Mouse (Mus musculus) thymus, adult 2 months (tissue): ENCODE data around the gene Olfr1377.
"Not testable (repeated sequence)": the region's sequence is repeated elsewhere in the genome, so short reads cannot be mapped to it uniquely, and the experiment has no call there.

Source experiments
- CTCF ChIP-seq: fragments of 200-500 bp; IDR thresholded peaks from 2 replicates; pipeline ENCODE4 v1.5.1; 2012; ENCODE audit warnings: mild to moderate bottlenecking, control low read depth, low read length, moderate library complexity, borderline replicate concordance; ENCODE audit not compliant: control insufficient read depth, poor library complexity, insufficient read depth; ENCODE audit errors: extremely low read depth
- POLR2A ChIP-seq: fragments of 200-500 bp; IDR thresholded peaks from 2 replicates; pipeline ENCODE4 v1.6.1; 2012; ENCODE audit warnings: mild to moderate bottlenecking, low read length, control low read depth, moderate library complexity; ENCODE audit not compliant: control insufficient read depth, poor library complexity, insufficient read depth; ENCODE audit errors: extremely low read depth

DNA sequence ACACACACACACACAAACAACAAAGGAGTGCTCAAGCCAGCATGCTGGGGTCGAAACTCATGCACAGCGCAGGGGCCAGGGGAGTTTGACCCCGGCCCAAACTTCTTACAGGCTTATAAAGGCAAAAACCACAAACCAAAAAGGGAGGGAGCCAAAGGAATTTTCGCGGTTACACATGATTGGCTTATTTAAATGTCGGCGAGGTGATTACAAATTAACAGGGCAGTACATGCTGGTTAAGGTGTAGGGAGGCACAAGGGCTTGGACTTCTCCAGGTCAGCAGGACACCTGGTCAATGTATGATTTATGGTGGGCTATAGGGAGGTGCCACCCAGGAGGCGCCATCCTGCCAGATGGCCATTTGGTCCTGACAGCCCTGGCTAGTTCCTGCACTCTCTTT, 47.6 kb downstream of the Olfr1377 start:
- not testable (repeated sequence) for TF ChIP-seq POLR2A, CTCF
